Mouse (Mus musculus): ENCODE results near the gene Zbed4. TPM values are rescaled to one million over a fixed set of nuclear protein-coding genes. Genes with fewer than 3 reads are reported as not detected.
"Not testable (repeated sequence)": the region's sequence is repeated elsewhere in the genome, so short reads cannot be mapped to it uniquely, and the experiment has no call there.

Zbed4 gene
- polyA plus RNA-seq, 1 experiment: 16.8 TPM

- Histone ChIP-seq H3K4me3 (ENCODE audit: control insufficient read depth, low read depth, low read length) (no peak overlapping the region), H3K36me3 (ENCODE audit: control insufficient read depth, insufficient read depth, low read length) (no peaks in the 10 kb centered on the region), H3K4me1 (ENCODE audit: control insufficient read depth, insufficient read depth, low read length) (no peaks in the 10 kb centered on the region), H3K27me3 (ENCODE audit: control insufficient read depth, insufficient read depth, low read length) (no peaks in the 10 kb centered on the region), H3K27ac (ENCODE audit: control insufficient read depth, insufficient read depth, low read depth, low read length) (no peak overlapping the region)
- no peak for TF ChIP-seq CTCF (IDR thresholded peaks at IDR 0.05; ENCODE audit: control insufficient read depth, insufficient read depth, insufficient replicate concordance, low read depth, low read length)
- no peak for TF ChIP-seq POLR2A (IDR thresholded peaks at IDR 0.05; ENCODE audit: control insufficient read depth, low read depth, low read length)
Measured at GRCm38 (mm10) chr15:88792140-88792850, 40.8 kb downstream of the Zbed4 start.

- not testable (repeated sequence) for H3K27me3 ChIP-seq (ENCODE audit: control insufficient read depth, insufficient read depth, low read length); H3K4me3 ChIP-seq (ENCODE audit: control insufficient read depth, low read depth, low read length); H3K27ac ChIP-seq (ENCODE audit: control insufficient read depth, insufficient read depth, low read depth, low read length); H3K36me3 ChIP-seq (ENCODE audit: control insufficient read depth, insufficient read depth, low read length); H3K4me1 ChIP-seq (ENCODE audit: control insufficient read depth, insufficient read depth, low read length)
Measured at GRCm38 (mm10) chr15:88794729-88795128, 43.3 kb downstream of the Zbed4 start.

- Histone ChIP-seq H3K27me3 (ENCODE audit: control insufficient read depth, insufficient read depth, low read length) (no peaks in the 10 kb centered on the region), H3K27ac (ENCODE audit: control insufficient read depth, insufficient read depth, low read depth, low read length) (no peak overlapping the region), H3K4me1 (ENCODE audit: control insufficient read depth, insufficient read depth, low read length) (no peaks in the 10 kb centered on the region), H3K36me3 (ENCODE audit: control insufficient read depth, insufficient read depth, low read length) (no peaks in the 10 kb centered on the region), H3K4me3 (ENCODE audit: control insufficient read depth, low read depth, low read length) (no peak overlapping the region)
- TF ChIP-seq POLR2A (IDR thresholded peaks at IDR 0.05; ENCODE audit: control insufficient read depth, low read depth, low read length) (no peak), CTCF (IDR thresholded peaks at IDR 0.05; ENCODE audit: control insufficient read depth, insufficient read depth, insufficient replicate concordance, low read depth, low read length) (no peak)
Measured at GRCm38 (mm10) chr15:88799950-88800371, 48.5 kb downstream of the Zbed4 start.

GRCm38 (mm10) chr15:88800921-88801354, 49.5 kb downstream of the Zbed4 start:
- H3K36me3 ChIP-seq (ENCODE audit: control insufficient read depth, insufficient read depth, low read length): no peaks in the 10 kb centered on the region

GRCm38 (mm10) chr15:88801903-88802302, 50.4 kb downstream of the Zbed4 start:
- Histone ChIP-seq H3K27me3 (ENCODE audit: control insufficient read depth, insufficient read depth, low read length) (no peaks in the 10 kb centered on the region), H3K4me3 (ENCODE audit: control insufficient read depth, low read depth, low read length) (no peak overlapping the region), H3K27ac (ENCODE audit: control insufficient read depth, insufficient read depth, low read depth, low read length) (no peak overlapping the region), H3K4me1 (ENCODE audit: control insufficient read depth, insufficient read depth, low read length) (no peaks in the 10 kb centered on the region), H3K36me3 (ENCODE audit: control insufficient read depth, insufficient read depth, low read length) (0 out of 2 replicates have a peak, but pooled peaks cover 1% of the 10 kb centered on the region)
- TF ChIP-seq CTCF (IDR thresholded peaks at IDR 0.05; ENCODE audit: control insufficient read depth, insufficient read depth, insufficient replicate concordance, low read depth, low read length): no peak
- TF ChIP-seq POLR2A (IDR thresholded peaks at IDR 0.05; ENCODE audit: control insufficient read depth, low read depth, low read length): no peak

More at GRCm38 (mm10) chr15:88800921-88801354, 49.5 kb downstream of the Zbed4 start:
- H3K27me3 ChIP-seq (ENCODE audit: control insufficient read depth, insufficient read depth, low read length): no peaks in the 10 kb centered on the region
- no peaks in the 10 kb centered on the region for H3K4me1 ChIP-seq (ENCODE audit: control insufficient read depth, insufficient read depth, low read length)
- no peak overlapping the region for H3K4me3 ChIP-seq (ENCODE audit: control insufficient read depth, low read depth, low read length)
- no peak overlapping the region for H3K27ac ChIP-seq (ENCODE audit: control insufficient read depth, insufficient read depth, low read depth, low read length)
- no peak for TF ChIP-seq CTCF (IDR thresholded peaks at IDR 0.05; ENCODE audit: control insufficient read depth, insufficient read depth, insufficient replicate concordance, low read depth, low read length)
- no peak for TF ChIP-seq POLR2A (IDR thresholded peaks at IDR 0.05; ENCODE audit: control insufficient read depth, low read depth, low read length)

GRCm38 (mm10) chr15:88802348-88802747, 50.9 kb downstream of the Zbed4 start:
- Histone ChIP-seq H3K4me1 (ENCODE audit: control insufficient read depth, insufficient read depth, low read length) (no peaks in the 10 kb centered on the region), H3K27ac (ENCODE audit: control insufficient read depth, insufficient read depth, low read depth, low read length) (no peak overlapping the region), H3K4me3 (ENCODE audit: control insufficient read depth, low read depth, low read length) (no peak overlapping the region), H3K27me3 (ENCODE audit: control insufficient read depth, insufficient read depth, low read length) (no peaks in the 10 kb centered on the region), H3K36me3 (ENCODE audit: control insufficient read depth, insufficient read depth, low read length) (0 out of 2 replicates have a peak, but pooled peaks cover 1% of the 10 kb centered on the region)
- TF ChIP-seq POLR2A (IDR thresholded peaks at IDR 0.05; ENCODE audit: control insufficient read depth, low read depth, low read length): no peak
- TF ChIP-seq CTCF (IDR thresholded peaks at IDR 0.05; ENCODE audit: control insufficient read depth, insufficient read depth, insufficient replicate concordance, low read depth, low read length): no peak

GRCm38 (mm10) chr15:88808121-88808520, 56.7 kb downstream of the Zbed4 start:
- Histone ChIP-seq H3K27ac (ENCODE audit: control insufficient read depth, insufficient read depth, low read depth, low read length) (no peak overlapping the region), H3K4me1 (ENCODE audit: control insufficient read depth, insufficient read depth, low read length) (no peaks in the 10 kb centered on the region), H3K36me3 (ENCODE audit: control insufficient read depth, insufficient read depth, low read length) (0 out of 2 replicates have a peak, but pooled peaks cover 1% of the 10 kb centered on the region), H3K4me3 (ENCODE audit: control insufficient read depth, low read depth, low read length) (no peak overlapping the region), H3K27me3 (ENCODE audit: control insufficient read depth, insufficient read depth, low read length) (no peaks in the 10 kb centered on the region)
- no peak for TF ChIP-seq POLR2A (IDR thresholded peaks at IDR 0.05; ENCODE audit: control insufficient read depth, low read depth, low read length)
- no peak for TF ChIP-seq CTCF (IDR thresholded peaks at IDR 0.05; ENCODE audit: control insufficient read depth, insufficient read depth, insufficient replicate concordance, low read depth, low read length)

Measured in testis, adult 2 months (tissue).